Mouse (Mus musculus): ENCODE measurements around the gene Pianp.

DNA sequence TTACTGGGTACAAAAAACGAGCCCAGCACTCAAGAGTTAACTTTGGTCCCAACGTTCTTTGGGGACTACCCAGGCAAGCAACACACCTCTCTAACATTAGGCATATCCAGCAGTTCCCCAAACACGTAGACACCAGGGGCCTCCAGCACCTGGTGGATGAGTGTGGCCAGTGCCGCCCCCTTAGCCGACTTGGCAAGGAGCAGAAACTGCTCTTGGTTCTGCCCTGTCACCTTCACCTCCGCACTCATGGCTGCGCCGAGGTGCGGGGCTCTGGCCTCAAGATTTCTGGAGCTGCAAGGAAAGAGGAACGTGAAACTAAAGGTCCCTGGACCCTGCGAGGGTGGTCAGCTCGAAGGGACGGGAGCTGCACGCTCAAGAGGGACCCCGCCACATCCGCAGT lies 31.9 kb upstream of the Pianp start:
- TF ChIP-seq POLR2A (IDR thresholded peaks at IDR 0.05; ENCODE audit: insufficient read depth, low read depth, low read length) (no peak), CTCF (IDR thresholded peaks at IDR 0.05; ENCODE audit: insufficient read depth, low read depth, low read length) (no peak)
